Mouse (Mus musculus): ENCODE results near the gene Ptprcap. TPM values are rescaled to one million over a fixed set of nuclear protein-coding genes. Genes with fewer than 3 reads are reported as not detected.
"Not testable (repeated sequence)": the region's sequence is repeated elsewhere in the genome, so short reads cannot be mapped to it uniquely, and the experiment has no call there.

The Ptprcap gene
- polyA plus RNA-seq, 1 experiment from 2014 or later: 0.74 TPM

DNA sequence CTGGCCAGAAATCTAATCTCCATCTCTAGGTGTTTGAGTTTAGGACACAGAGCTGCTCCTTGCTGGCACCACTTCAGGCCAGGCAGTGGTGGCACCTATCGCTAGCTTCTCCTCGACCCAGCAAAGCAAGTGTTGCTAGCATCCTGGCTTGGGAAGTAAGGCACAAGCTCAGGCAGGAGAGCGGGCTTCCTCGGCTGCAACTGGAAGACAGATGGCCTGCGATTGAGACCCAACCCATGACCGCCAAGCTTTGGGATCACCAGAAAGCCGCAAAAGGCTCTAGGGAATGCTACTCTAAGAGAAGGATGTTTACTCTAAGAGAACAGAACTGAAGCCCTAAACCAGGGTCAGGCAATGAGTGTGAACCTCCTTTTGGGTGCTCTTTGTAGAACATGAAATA is 23.9 kb upstream of the Ptprcap start:
- H3K4me3 ChIP-seq (replicated peaks): no peak overlapping the region
- no peak overlapping the region for H3K4me2 ChIP-seq
- 95% methylated on average over 7 of the region's 7 CpGs for WGBS
- no peak overlapping the region for H3K27ac ChIP-seq
- no peak for ATAC-seq (ENCODE audit: low FRiP score)
- no peak overlapping the region for H3K9ac ChIP-seq
- H3K4me1 ChIP-seq: peaks cover 19% of the 10 kb centered on the region
- H3K27me3 ChIP-seq: no peaks in the 10 kb centered on the region
- H3K9me3 ChIP-seq: no peaks in the 10 kb centered on the region
- H3K36me3 ChIP-seq (replicated peaks): peaks cover 49% of the 10 kb centered on the region

DNA sequence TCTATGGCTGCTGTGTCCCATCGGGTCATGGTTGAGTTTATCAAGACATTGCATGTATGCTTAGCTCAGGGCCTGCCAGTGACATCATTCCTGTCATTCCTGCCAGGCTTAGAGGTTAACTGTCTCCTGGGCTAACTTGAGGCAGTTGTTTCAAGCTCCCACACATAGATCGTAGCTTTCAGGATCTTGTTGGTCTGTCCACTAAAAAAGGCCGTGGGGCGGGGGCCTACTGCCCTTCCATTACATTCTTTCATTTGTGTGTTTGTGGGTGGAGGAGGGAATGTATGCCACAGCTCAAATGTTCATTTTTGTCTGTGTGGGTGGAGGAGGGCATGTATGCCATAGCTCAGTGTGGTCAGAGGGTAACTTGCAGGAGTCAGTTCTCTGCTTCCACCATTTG is 23.3 kb upstream of the Ptprcap start:
- Histone ChIP-seq H3K4me2 (no peak overlapping the region), H3K27me3 (no peaks in the 10 kb centered on the region), H3K27ac (no peak overlapping the region), H3K4me3 (replicated peaks) (no peak overlapping the region), H3K9me3 (no peaks in the 10 kb centered on the region), H3K36me3 (replicated peaks) (peaks cover 49% of the 10 kb centered on the region), H3K4me1 (peaks cover 18% of the 10 kb centered on the region), H3K9ac (no peak overlapping the region)
- 92% methylated on average over 4 of the region's 4 CpGs for WGBS
- ATAC-seq (ENCODE audit: low FRiP score): no peak

DNA sequence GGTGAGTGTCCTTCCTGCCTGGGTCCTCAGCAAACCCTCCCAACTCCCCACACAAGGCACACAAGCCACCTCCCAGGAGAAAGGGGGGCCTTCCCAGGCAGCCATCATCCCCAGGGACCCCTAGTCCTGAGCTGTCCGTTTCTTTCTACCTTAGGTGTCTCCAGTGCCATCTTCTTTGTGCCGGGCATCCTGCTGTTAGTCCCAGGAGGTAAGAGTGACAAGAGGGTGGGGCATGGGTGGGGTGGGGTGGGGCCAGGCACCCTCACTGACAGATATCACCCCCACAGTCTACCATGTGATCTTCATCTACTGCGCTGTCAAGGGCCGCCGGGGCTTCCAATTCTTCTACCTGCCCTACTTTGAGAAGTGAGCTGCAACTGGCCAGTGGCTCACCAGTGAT is 22.3 kb upstream of the Ptprcap start:
- Histone ChIP-seq H3K36me3 (replicated peaks) (peaks cover 49% of the 10 kb centered on the region), H3K4me1 (peaks cover 15% of the 10 kb centered on the region), H3K9ac (no peak overlapping the region), H3K9me3 (no peaks in the 10 kb centered on the region), H3K4me3 (replicated peaks) (no peak overlapping the region), H3K27me3 (no peaks in the 10 kb centered on the region), H3K27ac (no peak overlapping the region), H3K4me2 (no peak overlapping the region)
- 93% methylated on average over 5 of the region's 5 CpGs for WGBS
- no peak for ATAC-seq (ENCODE audit: low FRiP score)

DNA sequence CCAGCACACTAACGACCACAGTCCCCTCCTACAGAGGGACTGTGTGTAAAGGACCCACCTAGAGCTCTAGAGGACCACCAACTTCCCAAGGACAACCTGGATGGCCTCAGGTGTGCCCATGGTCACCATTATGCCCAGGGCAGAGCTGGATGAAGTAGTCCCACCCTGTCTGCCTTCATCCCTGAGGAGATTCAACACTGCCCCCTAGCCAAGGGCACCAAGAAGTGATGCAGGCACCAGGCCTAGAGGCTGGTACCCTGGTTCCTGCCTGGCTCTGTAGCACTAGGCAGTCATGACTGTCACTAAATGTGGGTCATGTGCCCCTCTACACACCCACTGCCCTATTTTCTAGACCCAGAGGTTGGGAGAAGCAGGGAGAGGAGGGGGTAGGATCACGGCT is 21.6 kb upstream of the Ptprcap start:
- Histone ChIP-seq H3K36me3 (replicated peaks) (peaks cover 49% of the 10 kb centered on the region), H3K4me2 (no peak overlapping the region), H3K27ac (no peak overlapping the region), H3K4me3 (replicated peaks) (no peak overlapping the region), H3K27me3 (no peaks in the 10 kb centered on the region), H3K4me1 (peaks cover 10% of the 10 kb centered on the region), H3K9ac (no peak overlapping the region), H3K9me3 (no peaks in the 10 kb centered on the region)
- ATAC-seq (ENCODE audit: low FRiP score): no peak
- WGBS: 80% methylated on average over 2 of the region's 2 CpGs

DNA sequence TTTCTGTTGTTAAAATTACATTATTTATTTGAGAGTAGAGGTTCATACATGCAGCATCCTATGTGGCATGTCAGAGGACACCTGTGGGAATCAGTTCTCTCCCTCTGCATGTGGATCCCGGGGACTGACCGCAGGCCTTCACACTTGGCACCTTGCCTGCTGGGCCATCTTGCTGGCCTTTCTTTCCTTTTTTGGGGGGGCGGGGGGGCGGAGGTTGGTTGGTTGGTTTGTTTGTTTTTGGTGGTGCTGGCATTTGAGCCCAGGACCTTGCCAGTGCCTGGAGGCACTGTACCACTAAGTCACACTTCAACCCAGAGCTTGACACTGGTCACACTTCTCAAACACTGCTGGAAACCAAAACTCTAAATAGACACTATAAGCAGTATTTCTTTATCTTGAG is 19.1 kb upstream of the Ptprcap start:
- Histone ChIP-seq H3K9me3 (no peaks in the 10 kb centered on the region), H3K4me2 (no peak overlapping the region), H3K4me3 (replicated peaks) (no peak overlapping the region), H3K9ac (no peak overlapping the region), H3K27me3 (no peaks in the 10 kb centered on the region), H3K36me3 (replicated peaks) (peaks cover 29% of the 10 kb centered on the region), H3K4me1 (peaks cover 4% of the 10 kb centered on the region; the same call in 1 of the 2 replicates), H3K27ac (no peak overlapping the region)
- no peak for ATAC-seq (ENCODE audit: low FRiP score)
- WGBS: 89% methylated on average over 4 of the region's 4 CpGs

DNA sequence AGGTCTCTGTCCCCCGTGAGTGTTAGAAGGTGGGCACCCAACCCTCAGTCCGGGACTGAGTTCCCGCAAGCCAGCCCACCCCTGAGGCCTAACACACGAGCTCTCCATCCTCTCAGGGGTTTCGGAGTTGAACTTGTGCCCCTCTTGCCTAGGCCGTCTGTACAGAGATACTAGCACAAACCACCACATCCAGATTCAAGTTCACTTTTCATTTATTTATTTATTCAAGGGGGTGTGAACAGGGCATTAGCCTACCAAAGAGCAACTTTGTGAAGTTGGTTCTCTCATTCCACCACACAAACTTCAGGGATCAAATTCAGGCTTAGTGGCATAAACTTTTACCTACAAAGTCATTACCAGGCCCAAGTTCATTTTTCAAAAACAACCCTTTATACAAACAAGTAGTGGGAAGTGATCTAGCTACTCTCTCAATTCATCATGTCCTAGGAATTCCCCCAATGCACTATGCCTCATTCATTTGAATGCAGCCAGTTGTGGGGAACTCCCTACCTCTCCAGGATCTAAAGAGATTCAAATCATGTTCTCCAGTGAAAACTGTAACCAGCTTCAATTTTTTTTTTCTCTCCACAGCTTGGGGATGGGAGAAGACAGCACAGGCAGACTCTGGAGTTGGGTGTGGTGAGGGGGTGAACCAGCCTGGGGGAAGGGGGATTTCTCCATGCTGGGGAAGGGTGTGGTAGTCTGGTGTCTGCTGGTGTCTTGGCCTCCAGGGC is 18.0 kb upstream of the Ptprcap start:
- peaks cover 24% of the 10 kb centered on the region for H3K36me3 ChIP-seq (replicated peaks)
- WGBS: 88% methylated on average over 6 of the region's 6 CpGs
- H3K4me3 ChIP-seq (replicated peaks); H3K4me1 ChIP-seq; H3K4me2 ChIP-seq; H3K9me3 ChIP-seq; H3K9ac ChIP-seq; ATAC-seq (ENCODE audit: low FRiP score); H3K27me3 ChIP-seq; H3K27ac ChIP-seq: not testable (repeated sequence)

DNA sequence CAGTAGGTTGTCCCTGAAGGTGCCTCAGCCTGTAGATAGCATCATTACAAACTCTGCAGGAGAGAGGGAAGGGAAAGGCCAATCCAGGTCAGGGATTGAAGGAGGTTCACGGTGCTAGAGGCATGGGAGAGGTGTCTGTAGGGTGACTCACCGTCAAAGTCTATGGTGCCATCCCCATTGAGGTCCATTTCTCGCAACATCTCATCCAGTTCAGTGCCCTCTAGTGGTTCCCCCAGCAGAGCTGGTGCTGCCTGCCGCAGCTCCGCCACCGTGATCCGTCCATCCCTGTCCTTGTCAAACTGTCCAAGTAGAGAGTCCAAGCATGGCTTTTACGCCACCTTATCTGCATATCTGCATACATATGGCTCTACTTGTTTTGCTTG is 17.4 kb upstream of the Ptprcap start:
- not testable (repeated sequence) for H3K9ac ChIP-seq; H3K9me3 ChIP-seq; H3K4me3 ChIP-seq (replicated peaks); ATAC-seq (ENCODE audit: low FRiP score); H3K4me2 ChIP-seq; H3K27ac ChIP-seq; H3K27me3 ChIP-seq; H3K4me1 ChIP-seq
- H3K36me3 ChIP-seq (replicated peaks): peaks cover 23% of the 10 kb centered on the region
- WGBS: 28% methylated on average over 8 of the region's 8 CpGs

DNA sequence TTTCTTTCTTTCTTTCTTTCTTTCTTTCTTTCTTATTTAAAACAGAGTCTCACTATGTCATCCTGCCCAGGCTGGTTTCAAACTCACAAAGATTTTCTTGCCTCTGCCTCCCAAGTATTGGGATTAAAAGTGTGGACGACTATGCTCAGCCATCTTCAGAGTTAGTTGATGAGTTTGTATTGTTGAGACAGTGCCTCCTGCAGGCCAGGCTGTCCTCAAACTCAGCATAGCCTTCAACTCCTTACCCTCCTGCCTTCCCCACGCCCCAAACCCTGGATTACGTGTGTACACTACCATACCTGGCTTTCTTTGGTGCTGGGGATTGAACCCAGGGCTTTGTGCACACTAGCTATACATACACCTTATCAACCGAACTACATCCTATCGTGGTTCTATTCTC is 16.9 kb upstream of the Ptprcap start:
- H3K9me3 ChIP-seq: no peaks in the 10 kb centered on the region
- H3K27me3 ChIP-seq: no peaks in the 10 kb centered on the region; the same call in 1 of the 2 replicates
- H3K4me1 ChIP-seq: peaks cover 5% of the 10 kb centered on the region; the same call in 1 of the 2 replicates
- no peak overlapping the region for H3K4me2 ChIP-seq
- no peak for ATAC-seq (ENCODE audit: low FRiP score)
- H3K27ac ChIP-seq: no peak overlapping the region
- no peak overlapping the region for H3K4me3 ChIP-seq (replicated peaks)
- 71% methylated on average over 5 of the region's 5 CpGs for WGBS
- no peak overlapping the region for H3K9ac ChIP-seq
- peaks cover 18% of the 10 kb centered on the region for H3K36me3 ChIP-seq (replicated peaks)

DNA sequence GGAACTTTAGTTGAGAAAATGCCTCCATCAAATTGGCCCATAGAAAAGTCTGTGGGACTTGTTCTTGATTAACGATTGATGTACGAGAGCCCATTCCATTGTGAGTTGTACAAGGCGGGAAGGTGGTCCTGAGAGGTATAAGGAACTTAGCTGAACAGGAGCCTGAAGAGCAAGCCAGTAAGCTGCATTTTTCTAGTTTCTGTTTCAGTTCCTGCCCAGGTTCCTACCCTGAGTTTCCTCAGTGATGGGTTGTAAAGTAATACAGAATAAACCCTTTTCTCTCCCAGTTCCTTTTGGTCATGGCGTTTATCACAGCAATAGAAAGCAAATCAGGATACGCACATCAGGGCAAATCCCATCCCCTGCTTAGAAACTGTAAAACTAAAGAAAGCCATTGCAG is 15.5 kb upstream of the Ptprcap start:
- Histone ChIP-seq H3K27ac (no peak overlapping the region), H3K36me3 (replicated peaks) (peaks cover 4% of the 10 kb centered on the region), H3K4me1 (peaks cover 5% of the 10 kb centered on the region; the same call in 1 of the 2 replicates), H3K4me2 (no peak overlapping the region), H3K9ac (no peak overlapping the region), H3K9me3 (no peaks in the 10 kb centered on the region), H3K4me3 (replicated peaks) (no peak overlapping the region), H3K27me3 (peaks cover under 1% of the 10 kb centered on the region; the same call in 1 of the 2 replicates)
- WGBS: 83% methylated on average over 5 of the region's 5 CpGs
- ATAC-seq (ENCODE audit: low FRiP score): no peak

DNA sequence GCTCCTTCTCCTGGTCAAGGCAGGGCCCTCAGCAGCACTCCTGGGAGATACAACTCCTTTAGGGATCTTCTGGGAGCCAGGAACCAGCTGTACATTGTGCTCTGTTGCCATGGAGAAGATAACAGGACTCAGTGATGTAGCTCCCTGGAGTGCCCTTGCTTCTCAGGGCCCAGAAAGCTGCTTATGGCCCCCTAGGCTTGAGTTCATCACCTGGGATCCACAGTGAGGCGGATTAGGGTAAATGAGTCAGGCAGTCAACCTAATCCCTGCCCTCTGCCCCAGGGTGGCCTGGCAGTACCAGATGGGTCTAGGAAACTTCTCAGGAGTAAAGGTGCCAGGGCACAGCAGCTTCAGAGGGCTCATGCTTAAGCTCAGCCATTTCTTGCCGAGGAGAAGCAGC is 14.0 kb upstream of the Ptprcap start, which contains the start of gene Gpr152:
Gene Gpr152 (plus strand): TSS at position 342 of the 400 bp plus-strand sequence.
- no peak for ATAC-seq (ENCODE audit: low FRiP score)
- Histone ChIP-seq H3K4me1 (peaks cover 5% of the 10 kb centered on the region; the same call in 1 of the 2 replicates), H3K9me3 (no peaks in the 10 kb centered on the region), H3K27ac (no peak within 1 kb of the TSS), H3K27me3 (peaks cover 4% of the 10 kb centered on the region; the same call in 1 of the 2 replicates), H3K9ac (no peak within 1 kb of the TSS), H3K4me2 (no peak within 1 kb of the TSS), H3K4me3 (replicated peaks) (no peak within 1 kb of the TSS), H3K36me3 (replicated peaks) (no peaks in the 10 kb centered on the region)
- WGBS: 67% methylated on average over 2 of the region's 2 CpGs

DNA sequence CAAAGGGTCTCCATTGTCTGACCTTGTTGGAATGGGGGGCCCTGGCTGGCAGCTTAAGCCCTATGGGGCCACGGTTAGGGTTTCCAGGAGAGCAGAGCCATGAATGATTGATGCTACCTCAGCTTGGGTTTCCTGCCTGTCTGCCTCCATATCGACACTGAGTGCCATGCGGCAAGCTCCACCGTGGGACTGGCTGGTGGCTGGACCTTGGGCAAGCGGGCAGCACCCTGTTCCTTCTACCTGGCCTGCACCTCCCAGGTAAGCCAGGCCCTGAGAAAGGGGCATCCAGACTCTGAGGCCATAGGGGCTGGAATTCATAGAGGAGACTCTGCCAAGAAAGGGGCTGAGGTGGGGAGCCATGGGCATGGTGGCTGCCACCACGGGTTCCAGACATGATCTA is 13.3 kb upstream of the Ptprcap start:
- Histone ChIP-seq H3K27me3 (peaks cover 4% of the 10 kb centered on the region; the same call in 1 of the 2 replicates), H3K9me3 (no peaks in the 10 kb centered on the region), H3K9ac (no peak overlapping the region), H3K27ac (no peak overlapping the region), H3K4me3 (replicated peaks) (no peak overlapping the region), H3K36me3 (replicated peaks) (no peaks in the 10 kb centered on the region), H3K4me2 (no peak overlapping the region), H3K4me1 (peaks cover 5% of the 10 kb centered on the region; the same call in 1 of the 2 replicates)
- WGBS: 82% methylated on average over 6 of the region's 6 CpGs
- ATAC-seq (ENCODE audit: low FRiP score): no peak

DNA sequence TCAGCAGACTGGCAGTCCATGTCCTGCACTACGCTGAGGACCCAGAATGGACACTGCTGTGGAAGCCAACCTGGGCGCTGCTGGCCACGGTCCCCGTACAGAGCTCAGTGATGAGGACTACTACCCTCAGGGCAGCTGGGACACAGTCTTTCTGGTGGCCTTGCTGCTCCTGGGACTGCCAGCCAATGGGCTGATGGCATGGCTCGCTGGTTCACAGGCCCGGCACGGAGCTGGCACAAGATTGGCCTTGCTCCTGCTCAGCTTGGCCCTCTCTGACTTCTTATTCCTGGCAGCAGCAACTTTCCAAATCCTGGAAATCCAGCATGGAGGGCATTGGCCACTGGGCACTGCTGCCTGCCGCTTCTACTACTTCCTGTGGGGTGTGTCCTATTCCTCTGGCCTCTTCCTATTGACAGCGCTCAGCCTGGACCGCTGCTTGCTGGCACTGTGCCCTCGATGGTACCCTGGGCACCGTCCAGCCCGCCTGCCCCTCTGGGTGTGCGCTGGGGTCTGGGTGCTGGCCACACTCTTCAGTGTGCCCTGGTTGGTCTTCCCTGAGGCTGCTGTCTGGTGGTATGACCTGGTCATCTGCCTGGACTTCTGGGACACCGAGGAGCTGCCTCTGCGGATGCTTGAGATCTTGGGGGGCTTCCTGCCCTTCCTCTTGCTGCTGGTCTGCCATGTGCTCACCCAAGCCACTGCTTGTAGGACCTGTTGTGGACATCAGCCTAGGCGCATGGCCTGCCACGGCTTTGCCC is 10.8 kb upstream of the Ptprcap start:
- H3K9ac ChIP-seq: no peak overlapping the region
- ATAC-seq (ENCODE audit: low FRiP score): no peak
- H3K4me2 ChIP-seq: no peak overlapping the region
- peaks cover 7% of the 10 kb centered on the region for H3K4me1 ChIP-seq
- H3K27me3 ChIP-seq: peaks cover 4% of the 10 kb centered on the region; the same call in 1 of the 2 replicates
- no peak overlapping the region for H3K27ac ChIP-seq
- no peaks in the 10 kb centered on the region for H3K36me3 ChIP-seq (replicated peaks)
- H3K9me3 ChIP-seq: no peaks in the 10 kb centered on the region
- WGBS: 91% methylated on average over 18 of the region's 18 CpGs
- no peak overlapping the region for H3K4me3 ChIP-seq (replicated peaks)

Data from forebrain, embryonic 12.5 days (tissue).